Mouse (Mus musculus): ENCODE results near the gene Rptor. TPM values are rescaled to one million over a fixed set of nuclear protein-coding genes. Genes with fewer than 3 reads are reported as not detected.

Rptor gene
- polyA plus RNA-seq, 1 experiment from 2014 or later = 9.9 TPM

DNA sequence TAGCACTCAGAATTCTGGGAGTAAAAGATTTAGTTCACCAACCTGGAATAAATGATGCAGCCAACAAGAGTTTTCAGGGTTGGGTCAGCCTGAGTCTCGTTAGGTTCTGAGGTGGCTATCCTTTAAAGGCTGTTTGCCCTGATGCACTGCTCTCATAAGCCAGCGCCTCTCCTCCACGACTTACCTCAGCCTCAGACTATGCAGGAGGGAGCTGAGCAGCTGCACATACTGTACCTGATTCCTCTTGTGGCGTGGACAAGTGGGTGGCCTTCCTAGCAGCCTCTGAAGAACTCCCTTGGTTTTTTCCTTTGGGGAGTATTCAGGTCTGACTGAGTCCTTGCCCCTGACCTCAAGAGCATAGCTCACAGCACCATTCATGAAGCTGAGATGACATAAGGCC, 209.4 kb downstream of the Rptor start:
- 100% methylated on average over 4 of the region's 4 CpGs for WGBS
- Histone ChIP-seq H3K4me1 (ENCODE audit: control insufficient read depth, insufficient read depth, low read length) (peaks cover 5% of the 10 kb centered on the region; the same call in 1 of the 2 replicates), H3K36me3 (ENCODE audit: control insufficient read depth, insufficient read depth, low read length) (peaks cover 3% of the 10 kb centered on the region; the same call in 1 of the 2 replicates), H3K27me3 (ENCODE audit: control insufficient read depth, insufficient read depth, low read depth, low read length) (no peaks in the 10 kb centered on the region), H3K9me3 (replicated peaks; ENCODE audit: control insufficient read depth, low read length, poor library complexity, severe bottlenecking) (no peaks in the 10 kb centered on the region), H3K9ac (ENCODE audit: low read depth, low read length) (no peak overlapping the region), H3K4me2 (ENCODE audit: low read length) (no peak overlapping the region), H3K27ac (ENCODE audit: low read length) (no peak overlapping the region), H3K4me3 (ENCODE audit: low read depth, low read length) (no peak overlapping the region)
- ATAC-seq = no peak

DNA sequence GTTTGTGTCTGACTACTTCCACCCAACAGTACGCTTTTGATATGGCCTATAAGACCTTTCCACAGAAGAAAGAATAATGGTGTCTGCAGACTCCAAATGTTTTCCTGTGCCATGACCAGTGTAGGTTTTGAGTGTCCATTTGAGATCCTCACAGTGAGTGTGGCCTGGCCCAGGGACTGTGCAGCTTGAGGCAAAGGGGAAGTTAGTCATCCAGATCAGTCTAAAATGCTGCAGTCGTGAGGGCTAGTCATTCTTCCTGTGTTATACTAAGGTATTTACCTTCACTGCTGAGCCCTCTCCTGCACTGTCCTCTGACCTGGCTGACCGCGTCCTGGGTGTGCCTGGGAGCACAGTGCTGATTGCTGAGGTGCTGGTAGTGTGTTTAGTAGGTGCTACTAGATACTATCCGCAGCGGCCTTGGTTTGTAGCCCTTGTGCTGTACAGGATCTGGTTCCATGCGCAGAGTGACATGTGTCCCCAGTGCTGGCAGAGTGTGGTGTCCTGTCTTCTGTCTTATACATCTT, 211.4 kb downstream of the Rptor start:
- WGBS = 91% methylated on average over 7 of the region's 7 CpGs

DNA sequence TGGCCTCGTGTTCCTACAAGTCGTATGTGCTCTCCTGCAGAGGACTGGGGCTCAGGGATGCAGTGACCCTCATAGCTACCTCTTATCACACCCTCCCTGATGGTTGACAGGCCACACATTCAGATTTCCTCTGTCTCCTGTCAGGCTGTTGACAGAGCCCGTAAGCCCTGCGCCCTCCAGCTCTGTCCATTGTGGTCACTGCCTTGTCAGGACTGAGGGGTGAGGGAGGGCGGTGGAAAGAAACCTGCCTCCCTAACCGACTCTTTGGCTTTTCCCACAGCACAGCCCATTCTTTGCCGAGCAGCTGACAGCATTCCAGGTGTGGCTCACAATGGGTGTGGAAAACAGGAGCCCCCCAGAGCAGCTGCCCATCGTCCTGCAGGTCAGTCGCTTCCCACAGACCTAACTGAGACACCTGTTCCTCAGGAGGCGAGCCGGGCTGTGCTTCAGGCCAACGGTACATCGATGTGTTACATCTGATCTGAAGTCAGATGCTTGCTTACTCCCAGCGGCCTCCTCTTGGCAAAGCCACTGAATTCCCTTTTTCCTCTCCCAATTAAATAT, 214.2 kb downstream of the Rptor start:
- Histone ChIP-seq H3K36me3 (ENCODE audit: control insufficient read depth, insufficient read depth, low read length) (peaks cover 6% of the 10 kb centered on the region), H3K4me3 (ENCODE audit: low read depth, low read length) (no peak overlapping the region), H3K27me3 (ENCODE audit: control insufficient read depth, insufficient read depth, low read depth, low read length) (no peaks in the 10 kb centered on the region), H3K9me3 (replicated peaks; ENCODE audit: control insufficient read depth, low read length, poor library complexity, severe bottlenecking) (no peaks in the 10 kb centered on the region), H3K27ac (ENCODE audit: low read length) (no peak overlapping the region), H3K4me1 (ENCODE audit: control insufficient read depth, insufficient read depth, low read length) (no peaks in the 10 kb centered on the region; the same call in 1 of the 2 replicates), H3K9ac (ENCODE audit: low read depth, low read length) (no peak overlapping the region), H3K4me2 (ENCODE audit: low read length) (no peak overlapping the region)
- no peak for ATAC-seq
- WGBS = 85% methylated on average over 14 of the region's 14 CpGs

More for the DNA sequence above, 211.4 kb downstream of the Rptor start:
- no peaks in the 10 kb centered on the region for H3K27me3 ChIP-seq (ENCODE audit: control insufficient read depth, insufficient read depth, low read depth, low read length)
- H3K4me2 ChIP-seq (ENCODE audit: low read length) = no peak overlapping the region
- H3K27ac ChIP-seq (ENCODE audit: low read length) = no peak overlapping the region
- peaks cover 8% of the 10 kb centered on the region for H3K36me3 ChIP-seq (ENCODE audit: control insufficient read depth, insufficient read depth, low read length)
- no peaks in the 10 kb centered on the region for H3K9me3 ChIP-seq (replicated peaks; ENCODE audit: control insufficient read depth, low read length, poor library complexity, severe bottlenecking)
- ATAC-seq = no peak
- H3K4me1 ChIP-seq (ENCODE audit: control insufficient read depth, insufficient read depth, low read length) = no peaks in the 10 kb centered on the region; the same call in 1 of the 2 replicates
- no peak overlapping the region for H3K9ac ChIP-seq (ENCODE audit: low read depth, low read length)
- no peak overlapping the region for H3K4me3 ChIP-seq (ENCODE audit: low read depth, low read length)

GRCm38 (mm10) chr11:119817362-119817837, 214.7 kb downstream of the Rptor start:
- no peaks in the 10 kb centered on the region; the same call in none of the 2 replicates for H3K4me1 ChIP-seq (ENCODE audit: control insufficient read depth, insufficient read depth, low read length)
- no peak overlapping the region for H3K4me2 ChIP-seq (ENCODE audit: low read length)
- no peak for ATAC-seq
- H3K4me3 ChIP-seq (ENCODE audit: low read depth, low read length) = no peak overlapping the region
- H3K27me3 ChIP-seq (ENCODE audit: control insufficient read depth, insufficient read depth, low read depth, low read length) = no peaks in the 10 kb centered on the region
- H3K27ac ChIP-seq (ENCODE audit: low read length) = no peak overlapping the region
- 86% methylated on average over 3 of the region's 3 CpGs for WGBS
- no peak overlapping the region for H3K9ac ChIP-seq (ENCODE audit: low read depth, low read length)
- H3K36me3 ChIP-seq (ENCODE audit: control insufficient read depth, insufficient read depth, low read length) = peaks cover 5% of the 10 kb centered on the region
- H3K9me3 ChIP-seq (replicated peaks; ENCODE audit: control insufficient read depth, low read length, poor library complexity, severe bottlenecking) = no peaks in the 10 kb centered on the region

GRCm38 (mm10) chr11:119817898-119818297, 215.2 kb downstream of the Rptor start:
- no peaks in the 10 kb centered on the region for H3K9me3 ChIP-seq (replicated peaks; ENCODE audit: control insufficient read depth, low read length, poor library complexity, severe bottlenecking)
- no peak for ATAC-seq
- no peaks in the 10 kb centered on the region for H3K27me3 ChIP-seq (ENCODE audit: control insufficient read depth, insufficient read depth, low read depth, low read length)
- no peak overlapping the region for H3K4me3 ChIP-seq (ENCODE audit: low read depth, low read length)
- no peak overlapping the region for H3K9ac ChIP-seq (ENCODE audit: low read depth, low read length)
- peaks cover 5% of the 10 kb centered on the region for H3K36me3 ChIP-seq (ENCODE audit: control insufficient read depth, insufficient read depth, low read length)
- WGBS = 56% methylated on average over 3 of the region's 3 CpGs
- no peaks in the 10 kb centered on the region; the same call in none of the 2 replicates for H3K4me1 ChIP-seq (ENCODE audit: control insufficient read depth, insufficient read depth, low read length)
- no peak overlapping the region for H3K4me2 ChIP-seq (ENCODE audit: low read length)
- H3K27ac ChIP-seq (ENCODE audit: low read length) = no peak overlapping the region

- no peaks in the 10 kb centered on the region; the same call in none of the 2 replicates for H3K4me1 ChIP-seq (ENCODE audit: control insufficient read depth, insufficient read depth, low read length)
- H3K4me3 ChIP-seq (ENCODE audit: low read depth, low read length) = no peak overlapping the region
- no peak for ATAC-seq
- H3K27ac ChIP-seq (ENCODE audit: low read length) = no peak overlapping the region
- H3K36me3 ChIP-seq (ENCODE audit: control insufficient read depth, insufficient read depth, low read length) = peaks cover 5% of the 10 kb centered on the region
- H3K4me2 ChIP-seq (ENCODE audit: low read length) = no peak overlapping the region
- H3K27me3 ChIP-seq (ENCODE audit: control insufficient read depth, insufficient read depth, low read depth, low read length) = no peaks in the 10 kb centered on the region
- no peak overlapping the region for H3K9ac ChIP-seq (ENCODE audit: low read depth, low read length)
- 93% methylated on average over 9 of the region's 9 CpGs for WGBS
- H3K9me3 ChIP-seq (replicated peaks; ENCODE audit: control insufficient read depth, low read length, poor library complexity, severe bottlenecking) = no peaks in the 10 kb centered on the region
Observed at GRCm38 (mm10) chr11:119821514-119821913, 218.8 kb downstream of the Rptor start.

DNA sequence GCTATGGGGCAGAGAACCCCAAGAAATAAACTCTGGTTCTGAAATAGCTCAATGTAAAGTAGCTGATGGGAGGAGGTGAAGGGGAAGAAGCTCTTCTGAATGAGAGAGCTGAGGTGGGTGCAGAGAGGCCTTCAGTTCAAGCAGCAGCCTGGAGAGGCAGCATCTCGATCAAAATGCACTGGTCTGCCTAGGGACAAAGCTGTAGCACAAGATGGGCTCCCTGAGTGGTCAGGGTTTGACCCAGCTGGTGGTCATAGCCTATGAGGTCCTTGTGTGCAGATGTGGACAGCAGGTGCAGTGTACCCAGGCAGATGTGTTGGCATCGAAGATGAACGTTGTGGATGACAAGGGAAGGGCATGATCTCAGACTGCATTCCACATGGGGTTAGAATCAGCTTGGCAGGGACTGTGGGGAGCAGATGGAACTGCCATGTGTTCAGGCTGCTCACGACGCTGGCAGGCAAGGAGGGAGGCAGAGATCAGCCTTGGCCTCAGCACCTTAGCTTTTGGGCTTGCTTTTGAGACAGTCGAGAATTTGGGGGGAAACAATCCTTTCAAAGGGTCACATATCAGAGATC, 221.5 kb downstream of the Rptor start:
- no peak for ATAC-seq
- H3K9me3 ChIP-seq (replicated peaks; ENCODE audit: control insufficient read depth, low read length, poor library complexity, severe bottlenecking) = no peaks in the 10 kb centered on the region
- H3K4me3 ChIP-seq (ENCODE audit: low read depth, low read length) = no peak overlapping the region
- H3K36me3 ChIP-seq (ENCODE audit: control insufficient read depth, insufficient read depth, low read length) = peaks cover 9% of the 10 kb centered on the region; the same call in 1 of the 2 replicates
- no peaks in the 10 kb centered on the region; the same call in 1 of the 2 replicates for H3K4me1 ChIP-seq (ENCODE audit: control insufficient read depth, insufficient read depth, low read length)
- no peak overlapping the region for H3K9ac ChIP-seq (ENCODE audit: low read depth, low read length)
- no peak overlapping the region for H3K27ac ChIP-seq (ENCODE audit: low read length)
- 75% methylated on average over 6 of the region's 6 CpGs for WGBS
- no peaks in the 10 kb centered on the region for H3K27me3 ChIP-seq (ENCODE audit: control insufficient read depth, insufficient read depth, low read depth, low read length)
- no peak overlapping the region for H3K4me2 ChIP-seq (ENCODE audit: low read length)

DNA sequence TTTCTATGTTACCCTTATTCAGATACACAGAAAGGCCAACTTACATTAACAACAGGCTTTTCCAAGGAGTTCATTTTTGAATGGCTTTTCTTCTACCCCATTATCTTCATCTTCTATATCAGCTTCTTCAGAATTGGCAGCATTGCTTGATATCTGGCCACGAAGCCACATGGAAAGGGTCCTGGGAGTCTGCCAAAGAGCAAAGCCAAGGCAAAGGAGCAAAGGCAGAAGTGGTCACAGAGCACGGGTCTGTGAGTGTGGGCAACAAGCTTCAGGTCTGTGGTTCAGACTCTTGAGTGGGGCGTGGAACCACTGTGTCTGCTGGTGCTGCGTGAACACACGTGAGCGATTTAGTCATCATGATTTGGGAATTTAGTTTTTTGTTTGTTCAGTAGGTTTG, 223.1 kb downstream of the Rptor start:
- Histone ChIP-seq H3K27ac (ENCODE audit: low read length) (no peak overlapping the region), H3K36me3 (ENCODE audit: control insufficient read depth, insufficient read depth, low read length) (peaks cover 9% of the 10 kb centered on the region; the same call in 1 of the 2 replicates), H3K27me3 (ENCODE audit: control insufficient read depth, insufficient read depth, low read depth, low read length) (no peaks in the 10 kb centered on the region), H3K4me3 (ENCODE audit: low read depth, low read length) (no peak overlapping the region), H3K9ac (ENCODE audit: low read depth, low read length) (no peak overlapping the region), H3K4me2 (ENCODE audit: low read length) (no peak overlapping the region), H3K4me1 (ENCODE audit: control insufficient read depth, insufficient read depth, low read length) (no peaks in the 10 kb centered on the region; the same call in 1 of the 2 replicates), H3K9me3 (replicated peaks; ENCODE audit: control insufficient read depth, low read length, poor library complexity, severe bottlenecking) (no peaks in the 10 kb centered on the region)
- WGBS = 94% methylated on average over 6 of the region's 6 CpGs
- no peak for ATAC-seq

DNA sequence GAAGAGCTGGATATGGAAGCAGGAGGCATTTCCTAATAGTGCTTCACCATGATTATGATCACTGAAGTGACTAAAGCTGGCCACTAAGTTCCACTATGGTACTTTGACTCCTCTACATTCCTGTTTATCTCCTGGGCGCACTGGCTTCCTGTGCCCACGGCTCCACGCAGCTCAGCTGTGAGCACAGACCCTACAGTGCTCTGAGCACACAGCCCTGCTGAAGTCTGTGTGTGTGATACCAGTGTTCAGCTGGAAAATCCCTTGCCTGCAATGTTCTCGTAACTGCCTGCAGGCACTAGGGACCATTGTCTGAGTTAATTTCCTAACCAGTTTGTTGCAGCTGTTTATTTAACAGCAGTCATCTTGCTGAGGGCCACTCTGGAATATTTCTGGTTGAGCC, 223.5 kb downstream of the Rptor start:
- 89% methylated on average over 4 of the region's 4 CpGs for WGBS
- no peak overlapping the region for H3K4me2 ChIP-seq (ENCODE audit: low read length)
- H3K27ac ChIP-seq (ENCODE audit: low read length) = no peak overlapping the region
- no peaks in the 10 kb centered on the region for H3K9me3 ChIP-seq (replicated peaks; ENCODE audit: control insufficient read depth, low read length, poor library complexity, severe bottlenecking)
- no peak for ATAC-seq
- H3K4me3 ChIP-seq (ENCODE audit: low read depth, low read length) = no peak overlapping the region
- no peaks in the 10 kb centered on the region; the same call in 1 of the 2 replicates for H3K4me1 ChIP-seq (ENCODE audit: control insufficient read depth, insufficient read depth, low read length)
- H3K27me3 ChIP-seq (ENCODE audit: control insufficient read depth, insufficient read depth, low read depth, low read length) = no peaks in the 10 kb centered on the region
- no peak overlapping the region for H3K9ac ChIP-seq (ENCODE audit: low read depth, low read length)
- peaks cover 9% of the 10 kb centered on the region; the same call in 1 of the 2 replicates for H3K36me3 ChIP-seq (ENCODE audit: control insufficient read depth, insufficient read depth, low read length)

All from midbrain, embryonic 16.5 days (tissue).